Mouse (Mus musculus) MEL (cell line): ENCODE data around the gene Ppfibp2. TPM values are rescaled to one million over a fixed set of nuclear protein-coding genes. Genes with fewer than 3 reads are reported as not detected.

Source experiments
- DNase-seq: peaks from one replicate; pipeline ENCODE4 v3.0.0; 2011; ENCODE audit warnings: low read depth, low spot score
- H3K27ac ChIP-seq: 2 replicates; pipeline ENCODE4 v1.5.1; 2012; ENCODE audit warnings: low read depth, mild to moderate bottlenecking, control low read depth, low read length, moderate library complexity; ENCODE audit not compliant: control insufficient read depth
- H3K27me3 ChIP-seq, 2 experiments: fragments of 150-350 bp in 1 of 2; sonication (generic) in 1 of 2; 2 replicates each; pipeline ENCODE4 v1.6.1; 2012; ENCODE audit warnings: low read length in 2 of 2, mild to moderate bottlenecking in 2 of 2, improper control_type of control experiment in 1 of 2, moderate library complexity in 1 of 2; ENCODE audit not compliant: insufficient read depth in 2 of 2, control insufficient read depth in 1 of 2
- H3K36me3 ChIP-seq, 2 experiments: 2 replicates each; pipeline ENCODE4 v1.6.1; 2012 to 2014; ENCODE audit warnings: low read length in 2 of 2, improper control_type of control experiment in 1 of 2, inconsistent platforms in 1 of 2, mild to moderate bottlenecking in 1 of 2; ENCODE audit not compliant: insufficient read depth in 2 of 2, control insufficient read depth in 1 of 2
- H3K4me1 ChIP-seq, 2 experiments: fragments of 150-350 bp in 1 of 2; sonication (generic) in 1 of 2; 2 replicates each; pipeline ENCODE4 v1.6.1; 2012; ENCODE audit warnings: low read length in 2 of 2, improper control_type of control experiment in 1 of 2, mild to moderate bottlenecking in 1 of 2; ENCODE audit not compliant: insufficient read depth in 2 of 2, control insufficient read depth in 1 of 2
- H3K4me3 ChIP-seq, 2 experiments: fragments of 150-350 bp in 1 of 2; sonication (generic) in 1 of 2; 2 replicates each; pipeline ENCODE4 v1.5.1; 2012; ENCODE audit warnings: low read depth in 2 of 2, low read length in 2 of 2, mild to moderate bottlenecking in 2 of 2, moderate library complexity in 2 of 2, control low read depth in 1 of 2, improper control_type of control experiment in 1 of 2; ENCODE audit not compliant: control insufficient read depth in 1 of 2, insufficient read depth in 1 of 2
- H3K79me2 ChIP-seq: 2 replicates; pipeline ENCODE4 v1.6.1; 2012; ENCODE audit warnings: mild to moderate bottlenecking, low read length, moderate library complexity; ENCODE audit not compliant: control insufficient read depth, poor library complexity, insufficient read depth
- H3K9ac ChIP-seq: 2 replicates; pipeline ENCODE4 v1.6.1; 2012; ENCODE audit warnings: low read depth, mild to moderate bottlenecking, control low read depth, low read length, moderate library complexity; ENCODE audit not compliant: control insufficient read depth, poor library complexity, severe bottlenecking
- H3K9me3 ChIP-seq: fragments of 150-350 bp; sonication (generic); replicated peaks from 2 replicates; pipeline ENCODE4 v1.6.1; 2012; ENCODE audit warnings: mild to moderate bottlenecking, low read length, improper control_type of control experiment, moderate library complexity; ENCODE audit not compliant: insufficient read depth
- CTCF ChIP-seq, 3 experiments: IDR thresholded peaks in 2 of 3; conservative IDR thresholded peaks in 1 of 3; 2 replicates each; pipeline ENCODE4 v1.5.1; 2011 to 2012; ENCODE audit warnings: low read length in 3 of 3, low read depth in 2 of 3, mild to moderate bottlenecking in 2 of 3, improper control_type of control experiment in 1 of 3, inconsistent platforms in 1 of 3, mixed read lengths in 1 of 3, moderate library complexity in 1 of 3; ENCODE audit not compliant: control insufficient read depth in 1 of 3, insufficient read depth in 1 of 3, poor library complexity in 1 of 3, severe bottlenecking in 1 of 3
- E2F4 ChIP-seq: IDR thresholded peaks from 2 replicates; pipeline ENCODE4 v1.6.1; 2011; ENCODE audit warnings: low read depth, low read length, improper control_type of control experiment, borderline replicate concordance
- ETS1 ChIP-seq: IDR thresholded peaks from 2 replicates; pipeline ENCODE4 v1.6.1; 2012; ENCODE audit warnings: low read depth, mild to moderate bottlenecking, inconsistent platforms, low read length, improper control_type of control experiment, moderate library complexity
- GATA1 ChIP-seq: IDR thresholded peaks from 2 replicates; pipeline ENCODE4 v1.6.1; 2011; ENCODE audit warnings: low read depth, low read length, improper control_type of control experiment
- HCFC1 ChIP-seq: IDR thresholded peaks from 2 replicates; pipeline ENCODE4 v1.6.1; 2012; ENCODE audit warnings: low read depth, mild to moderate bottlenecking, inconsistent platforms, low read length, improper control_type of control experiment, moderate library complexity
- KAT2A ChIP-seq: conservative IDR thresholded peaks from 2 replicates; pipeline ENCODE4 v1.6.1; 2012; ENCODE audit warnings: low read depth, low read length, improper control_type of control experiment, inconsistent platforms
- MAX ChIP-seq: IDR thresholded peaks from 2 replicates; pipeline ENCODE4 v1.6.1; 2011; ENCODE audit warnings: low read length, improper control_type of control experiment
- MAZ ChIP-seq: IDR thresholded peaks from 2 replicates; pipeline ENCODE4 v1.6.1; 2012; ENCODE audit warnings: low read depth, mild to moderate bottlenecking, inconsistent platforms, low read length, improper control_type of control experiment
- MXI1 ChIP-seq: IDR thresholded peaks from 2 replicates; pipeline ENCODE4 v1.6.1; 2011; ENCODE audit warnings: mild to moderate bottlenecking, low read depth, low read length, improper control_type of control experiment
- MYB ChIP-seq: IDR thresholded peaks from 2 replicates; pipeline ENCODE4 v1.6.1; 2011; ENCODE audit warnings: mild to moderate bottlenecking, low read depth, low read length, improper control_type of control experiment
- MYC ChIP-seq: IDR thresholded peaks from 2 replicates; pipeline ENCODE4 v1.6.1; 2011; ENCODE audit warnings: low read depth, mild to moderate bottlenecking, low read length, improper control_type of control experiment, moderate library complexity
- NELFE ChIP-seq: IDR thresholded peaks from 2 replicates; pipeline ENCODE4 v1.6.1; 2011; ENCODE audit warnings: low read depth, low read length, improper control_type of control experiment
- POLR2A ChIP-seq, 2 experiments: IDR thresholded peaks; 2 replicates each; pipeline ENCODE4 v1.6.1; 2011 to 2012; ENCODE audit warnings: low read length in 2 of 2, mild to moderate bottlenecking in 2 of 2, control low read depth in 1 of 2, improper control_type of control experiment in 1 of 2, low read depth in 1 of 2, moderate library complexity in 1 of 2; ENCODE audit not compliant: control insufficient read depth in 1 of 2, insufficient read depth in 1 of 2, poor library complexity in 1 of 2
- POLR2AphosphoS2 ChIP-seq: IDR thresholded peaks from 2 replicates; pipeline ENCODE4 v1.6.1; 2011; ENCODE audit warnings: low read length, improper control_type of control experiment
- RAD21 ChIP-seq: IDR thresholded peaks from 2 replicates; pipeline ENCODE4 v1.6.1; 2011; ENCODE audit warnings: mild to moderate bottlenecking, low read depth, low read length, improper control_type of control experiment
- RCOR1 ChIP-seq: IDR thresholded peaks from 2 replicates; pipeline ENCODE4 v1.6.1; 2012; ENCODE audit warnings: low read depth, mild to moderate bottlenecking, inconsistent platforms, low read length, improper control_type of control experiment
- SIN3A ChIP-seq: IDR thresholded peaks from 2 replicates; pipeline ENCODE4 v1.6.1; 2012; ENCODE audit warnings: low read length, improper control_type of control experiment, inconsistent platforms
- TCF12 ChIP-seq: IDR thresholded peaks from 2 replicates; pipeline ENCODE4 v1.6.1; 2014; ENCODE audit warnings: low read depth, mild to moderate bottlenecking, inconsistent platforms, low read length, improper control_type of control experiment, moderate library complexity
- USF1 ChIP-seq: IDR thresholded peaks from 2 replicates; pipeline ENCODE4 v1.6.1; 2014; ENCODE audit warnings: low read depth, mild to moderate bottlenecking, inconsistent platforms, low read length, improper control_type of control experiment, moderate library complexity
- USF2 ChIP-seq, 2 experiments: IDR thresholded peaks; 2 replicates each; pipeline ENCODE4 v1.6.1; 2011 to 2012; ENCODE audit warnings: improper control_type of control experiment in 2 of 2, low read length in 2 of 2, borderline replicate concordance in 1 of 2, inconsistent platforms in 1 of 2, low read depth in 1 of 2, mild to moderate bottlenecking in 1 of 2; ENCODE audit not compliant: insufficient read depth in 1 of 2
- ZKSCAN1 ChIP-seq: IDR thresholded peaks from 2 replicates; pipeline ENCODE4 v1.6.1; 2012; ENCODE audit warnings: low read depth, mild to moderate bottlenecking, inconsistent platforms, low read length, improper control_type of control experiment, moderate library complexity
- ZNF384 ChIP-seq: IDR thresholded peaks from 2 replicates; pipeline ENCODE4 v1.6.1; 2012; ENCODE audit warnings: low read depth, mild to moderate bottlenecking, inconsistent platforms, low read length, improper control_type of control experiment
- polyA plus RNA-seq, 2 experiments: library from polyadenylated mRNA; stranded (reverse) in 1 of 2; unstranded in 1 of 2; fragments of >175 nt in 1 of 2; fragments of >200 nt in 1 of 2; gene quantifications; 2 replicates each; pipeline versions ENCODE4 v1.2.1 to v1.2.4; 2012; ENCODE audit warnings: low replicate concordance in 2 of 2, low read depth in 1 of 2; ENCODE audit not compliant: insufficient read length in 2 of 2, insufficient read depth in 1 of 2, missing spikeins in 1 of 2
- total RNA-seq: library from RNA; depleted of rRNA; stranded (reverse); fragments of 300-350 nt; gene quantifications from 2 replicates; pipeline ENCODE4 v1.2.3, GENCODE M21; 2012

The Ppfibp2 gene
- total and polyA plus RNA-seq, 3 experiments: not detected

GRCm38 (mm10) chr7:107694254-107694947 lies 99.4 kb downstream of the Ppfibp2 start:
- Histone ChIP-seq H3K79me2 (no peaks in the 10 kb centered on the region), H3K4me1 (no peaks in the 10 kb centered on the region), H3K27ac (no peak overlapping the region), H3K4me3 (no peak overlapping the region), H3K9me3 (no peaks in the 10 kb centered on the region), H3K36me3 (no peaks in the 10 kb centered on the region), H3K9ac (no peak overlapping the region), H3K27me3 (no peaks in the 10 kb centered on the region)
- TF ChIP-seq SIN3A: no peak
- TF ChIP-seq MAX: no peak
- no peak for TF ChIP-seq MAZ
- TF ChIP-seq TCF12: no peak
- DNase-seq: no peak

- no peak for DNase-seq
- H3K36me3 ChIP-seq: no peaks in the 10 kb centered on the region
Observed at GRCm38 (mm10) chr7:107697066-107697465, 102.1 kb downstream of the Ppfibp2 start.

GRCm38 (mm10) chr7:107699926-107700325 lies 104.9 kb downstream of the Ppfibp2 start:
- no peak overlapping the region for H3K4me3 ChIP-seq
- TF ChIP-seq NELFE: no peak
- TF ChIP-seq MAX: no peak
- TF ChIP-seq MYC: no peak
- TF ChIP-seq GATA1: no peak
- TF ChIP-seq SIN3A: no peak
- no peak for TF ChIP-seq RCOR1
- TF ChIP-seq HCFC1: no peak
- no peak for TF ChIP-seq CTCF (IDR thresholded peaks at IDR 0.05 in 2 of 3, conservative IDR thresholded peaks at IDR 0.05 in 1 of 3; ENCODE audit: control insufficient read depth in 1 of 3, insufficient read depth in 1 of 3, low read depth in 2 of 3, low read length in 3 of 3, poor library complexity in 1 of 3, severe bottlenecking in 1 of 3)
- no peak for TF ChIP-seq ZKSCAN1
- no peak for TF ChIP-seq TCF12
- no peak for TF ChIP-seq MYB
- TF ChIP-seq POLR2A (IDR thresholded peaks at IDR 0.05; ENCODE audit: control insufficient read depth in 1 of 2, insufficient read depth in 1 of 2, low read depth in 1 of 2, low read length in 2 of 2, poor library complexity in 1 of 2): no peak
- TF ChIP-seq ETS1: no peak
- H3K9me3 ChIP-seq: no peaks in the 10 kb centered on the region
- no peaks in the 10 kb centered on the region for H3K4me1 ChIP-seq
- no peak overlapping the region for H3K27ac ChIP-seq
- no peak overlapping the region for H3K9ac ChIP-seq
- no peaks in the 10 kb centered on the region for H3K36me3 ChIP-seq
- DNase-seq: no peak
- H3K27me3 ChIP-seq: no peaks in the 10 kb centered on the region
- no peaks in the 10 kb centered on the region for H3K79me2 ChIP-seq

More at GRCm38 (mm10) chr7:107697066-107697465, 102.1 kb downstream of the Ppfibp2 start:
- H3K27ac ChIP-seq: no peak overlapping the region
- H3K9me3 ChIP-seq: no peaks in the 10 kb centered on the region
- H3K9ac ChIP-seq: no peak overlapping the region
- no peak overlapping the region for H3K4me3 ChIP-seq
- no peaks in the 10 kb centered on the region for H3K4me1 ChIP-seq
- no peaks in the 10 kb centered on the region for H3K27me3 ChIP-seq
- H3K79me2 ChIP-seq: no peaks in the 10 kb centered on the region
- no peak for TF ChIP-seq E2F4
- no peak for TF ChIP-seq RAD21
- TF ChIP-seq HCFC1: no peak
- TF ChIP-seq ETS1: no peak
- no peak for TF ChIP-seq ZKSCAN1
- no peak for TF ChIP-seq USF1
- no peak for TF ChIP-seq USF2 (IDR thresholded peaks at IDR 0.05; ENCODE audit: borderline replicate concordance in 1 of 2, insufficient read depth in 1 of 2, low read depth in 1 of 2, low read length in 2 of 2)
- no peak for TF ChIP-seq MYC
- no peak for TF ChIP-seq POLR2AphosphoS2
- no peak for TF ChIP-seq NELFE
- TF ChIP-seq GATA1: no peak
- no peak for TF ChIP-seq MXI1
- no peak for TF ChIP-seq KAT2A
- TF ChIP-seq ZNF384: no peak
- TF ChIP-seq SIN3A: no peak
- TF ChIP-seq MAZ: no peak
- TF ChIP-seq, all 39 proteins: peak for 0
